Mouse (Mus musculus) forebrain, postnatal 0 days (tissue): ENCODE results near the gene Alkbh2. TPM values are rescaled to one million over a fixed set of nuclear protein-coding genes. Genes with fewer than 3 reads are reported as not detected.

Experiments
- ATAC-seq: fragments of 200-750 bp; cut with Nextera tagmentation; 2 replicates; pipeline ENCODE4 v1.8.0; 2017; ENCODE audit warnings: mild to moderate bottlenecking, moderate library complexity
- DNase-seq: peaks from one replicate; pipeline ENCODE4 v3.0.0-alpha.2; 2015
- H3K27ac ChIP-seq: fragments of 300-500 bp; sonication (generic); 2 replicates; pipeline ENCODE4 v1.5.1; 2014; ENCODE audit warnings: low read depth, mild to moderate bottlenecking, antibody characterized with exemption, low read length, moderate library complexity, mixed read lengths
- H3K27me3 ChIP-seq: fragments of 300-500 bp; sonication (generic); 2 replicates; pipeline ENCODE4 v1.6.1; 2014; ENCODE audit warnings: mild to moderate bottlenecking, low read length, mixed read lengths; ENCODE audit not compliant: insufficient read depth
- H3K36me3 ChIP-seq: fragments of 300-500 bp; sonication (generic); 2 replicates; pipeline ENCODE4 v1.6.1; 2014; ENCODE audit warnings: mild to moderate bottlenecking, moderate library complexity; ENCODE audit not compliant: insufficient read depth
- H3K4me1 ChIP-seq: fragments of 300-500 bp; sonication (generic); 2 replicates; pipeline ENCODE4 v1.6.1; 2014; ENCODE audit warnings: antibody characterized with exemption; ENCODE audit not compliant: insufficient read depth
- H3K4me2 ChIP-seq: fragments of 300-500 bp; sonication (generic); 2 replicates; pipeline ENCODE4 v1.6.1; 2014; ENCODE audit warnings: low read depth, mild to moderate bottlenecking, moderate library complexity
- H3K4me3 ChIP-seq: fragments of 300-500 bp; sonication (generic); 2 replicates; pipeline ENCODE4 v1.5.1; 2014; ENCODE audit warnings: low read depth, low read length, mixed read lengths
- H3K9ac ChIP-seq: fragments of 300-500 bp; sonication (generic); 2 replicates; pipeline ENCODE4 v1.6.1; 2014; ENCODE audit warnings: mild to moderate bottlenecking
- H3K9me3 ChIP-seq: fragments of 300-500 bp; sonication (generic); 2 replicates; pipeline ENCODE4 v1.6.1; 2016; ENCODE audit warnings: low read length
- CTCF ChIP-seq: sonication (generic); IDR thresholded peaks from 2 replicates; pipeline ENCODE4 v1.5.1; 2016; ENCODE audit warnings: antibody characterized with exemption, control low read depth, low read depth
- WGBS: fragments of 180-500 bp; shearing (Covaris S2); extraction: QIAGEN DNeasy Blood & Tissue Kit; methylation state at CpG from one replicate; pipeline ENCODE4 v1.1.7; 2014; 5-methylcytosine and 5-hydroxymethylcytosine counted together
- polyA plus RNA-seq: library from polyadenylated mRNA; unstranded; fragments of >200 nt; fragmentation: Nextera tagmentation; extraction: Ambion mirVana; gene quantifications from 2 replicates; pipeline ENCODE4 v1.2.1, GENCODE M21; 2015
- total RNA-seq: library from RNA; depleted of rRNA; stranded (reverse); fragments of >200 nt; gene quantifications from 2 replicates; pipeline ENCODE4 v1.2.3, GENCODE M21; 2014

Alkbh2 gene
- total and polyA plus RNA-seq, 2 experiments from 2014 or later, result 5.8 to 6.9 TPM

DNA sequence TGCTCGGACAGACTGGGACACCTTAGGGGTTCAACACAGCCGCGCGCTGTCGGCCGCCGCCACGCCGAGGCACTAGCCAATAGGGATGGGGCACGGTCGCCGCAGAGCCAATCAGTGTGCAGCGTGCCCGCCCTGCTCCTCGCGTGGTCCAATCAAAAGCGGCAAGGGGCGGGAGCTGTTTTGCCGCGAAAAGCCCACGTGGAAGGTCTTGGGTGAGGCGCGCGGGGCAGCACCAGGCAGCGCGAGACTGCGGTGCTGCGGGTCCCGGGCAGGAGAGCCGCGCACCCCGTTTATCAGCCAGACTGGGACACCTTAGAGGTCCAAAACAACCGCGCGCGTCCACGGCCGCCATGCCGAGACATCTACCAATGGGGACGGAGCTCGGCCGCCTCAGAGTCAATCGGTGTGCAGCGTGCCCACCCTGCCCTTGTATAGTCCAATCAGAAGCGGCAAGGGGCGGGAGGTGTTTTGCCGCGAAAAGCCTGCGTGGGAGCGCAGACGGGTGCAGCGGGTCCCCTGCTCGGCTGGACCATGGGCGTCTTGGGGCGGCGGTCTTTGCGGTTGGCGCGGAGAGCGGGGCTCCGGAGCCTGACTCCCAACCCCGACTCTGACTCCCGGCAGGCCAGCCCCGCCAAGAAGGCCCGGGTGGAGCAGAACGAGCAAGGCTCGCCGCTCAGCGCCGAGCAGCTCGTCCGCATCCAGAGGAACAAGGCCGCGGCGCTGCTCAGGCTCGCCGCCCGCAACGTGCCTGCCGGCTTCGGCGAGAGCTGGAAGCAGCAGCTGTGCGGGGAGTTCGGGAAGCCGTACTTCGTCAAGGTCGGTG lies 2.9 kb upstream of the Alkbh2 start:
- H3K27ac ChIP-seq, result peak overlapping the region; percentile 22; the same call in 1 of the 2 replicates
- H3K27me3 ChIP-seq, result no peaks in the 10 kb centered on the region
- DNase-seq (peak; percentile 95), ATAC-seq (peak; percentile 98)
- under 1% methylated on average over 87 of the region's 87 CpGs for WGBS
- H3K9me3 ChIP-seq, result no peaks in the 10 kb centered on the region
- TF ChIP-seq CTCF, result no peak
- peak overlapping the region; percentile 94 for H3K4me2 ChIP-seq
- H3K4me3 ChIP-seq, result peak overlapping the region; percentile 61
- H3K36me3 ChIP-seq, result no peaks in the 10 kb centered on the region
- peak overlapping the region; percentile 48 for H3K9ac ChIP-seq
- peaks cover 4% of the 10 kb centered on the region; the same call in 1 of the 2 replicates for H3K4me1 ChIP-seq

DNA sequence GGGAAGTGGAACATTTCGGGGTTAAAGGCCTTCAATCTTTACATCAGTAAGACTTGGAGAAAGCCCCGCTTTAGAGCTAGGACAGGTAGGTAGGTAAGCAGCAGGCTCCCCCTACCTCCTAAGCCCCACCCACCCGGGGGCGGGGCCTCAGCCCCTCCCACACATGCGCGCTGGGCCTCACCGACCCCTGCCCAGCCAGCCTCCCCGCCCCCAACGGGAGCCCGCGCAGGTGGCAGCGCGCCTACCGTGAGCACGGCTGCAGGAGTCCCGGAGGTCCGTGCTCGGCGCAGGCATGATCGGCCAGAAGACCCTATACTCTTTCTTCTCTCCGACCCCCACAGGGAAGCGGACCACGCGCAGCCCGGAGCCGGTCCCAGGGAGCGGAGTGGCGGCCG lies 2.2 kb upstream of the Alkbh2 start, which contains the start of gene Ung:
TSS of gene Ung (plus strand) at position 176 of the 395 bp plus-strand sequence.
- Histone ChIP-seq H3K4me2 (peak within 1 kb of the TSS; percentile 94), H3K4me3 (peak within 1 kb of the TSS; percentile 61), H3K9ac (peak within 1 kb of the TSS; percentile 48), H3K4me1 (peaks cover 4% of the 10 kb centered on the region; the same call in 1 of the 2 replicates), H3K36me3 (no peaks in the 10 kb centered on the region), H3K9me3 (no peaks in the 10 kb centered on the region), H3K27me3 (no peaks in the 10 kb centered on the region), H3K27ac (peak within 1 kb of the TSS; percentile 22; the same call in 1 of the 2 replicates)
- no peak for TF ChIP-seq CTCF
- ATAC-seq, result peak; percentile 49
- under 1% methylated on average over 28 of the region's 29 CpGs for WGBS
- DNase-seq, result peak; percentile 79

DNA sequence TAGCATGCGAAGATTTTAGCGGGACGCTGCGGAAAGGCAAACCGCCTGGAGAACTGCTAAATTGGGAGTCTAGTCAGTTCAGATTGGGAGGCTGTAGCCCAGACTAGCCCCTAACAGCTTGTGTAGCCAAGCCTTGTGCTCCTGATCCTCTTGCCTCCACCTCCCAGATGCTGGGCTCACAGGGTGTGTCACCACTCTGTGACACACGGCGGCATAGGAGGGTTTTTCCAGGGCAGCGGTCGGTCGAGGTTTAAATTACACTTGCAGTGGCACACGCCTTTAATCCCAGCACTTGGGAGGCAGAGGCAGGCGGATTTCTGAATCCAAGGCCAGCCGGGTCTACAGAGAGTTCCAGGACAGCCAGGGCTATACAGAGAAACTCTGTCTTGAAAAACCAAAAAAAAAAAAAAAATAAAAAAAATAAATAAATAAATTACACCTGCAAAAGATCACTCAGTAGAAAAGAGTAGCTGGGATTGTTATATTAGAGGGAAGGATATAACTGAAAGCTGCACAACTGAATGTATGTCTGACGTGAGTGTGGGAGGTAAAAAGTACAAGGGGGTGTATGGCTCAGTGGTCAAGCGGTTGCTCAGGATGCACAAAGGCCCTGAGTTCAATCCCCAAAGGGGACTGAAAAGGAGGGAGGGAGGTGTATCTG lies 1.7 kb upstream of the Alkbh2 start:
- no peak for TF ChIP-seq CTCF
- Histone ChIP-seq H3K9ac (no peak overlapping the region), H3K4me2 (peak overlapping the region; percentile 94), H3K36me3 (no peaks in the 10 kb centered on the region), H3K4me1 (peaks cover 4% of the 10 kb centered on the region; the same call in 1 of the 2 replicates), H3K4me3 (peak overlapping the region; percentile 61), H3K27me3 (no peaks in the 10 kb centered on the region), H3K9me3 (no peaks in the 10 kb centered on the region), H3K27ac (no peak overlapping the region)
- ATAC-seq (no peak), DNase-seq (no peak)
- 81% methylated on average over 15 of the region's 15 CpGs for WGBS

DNA sequence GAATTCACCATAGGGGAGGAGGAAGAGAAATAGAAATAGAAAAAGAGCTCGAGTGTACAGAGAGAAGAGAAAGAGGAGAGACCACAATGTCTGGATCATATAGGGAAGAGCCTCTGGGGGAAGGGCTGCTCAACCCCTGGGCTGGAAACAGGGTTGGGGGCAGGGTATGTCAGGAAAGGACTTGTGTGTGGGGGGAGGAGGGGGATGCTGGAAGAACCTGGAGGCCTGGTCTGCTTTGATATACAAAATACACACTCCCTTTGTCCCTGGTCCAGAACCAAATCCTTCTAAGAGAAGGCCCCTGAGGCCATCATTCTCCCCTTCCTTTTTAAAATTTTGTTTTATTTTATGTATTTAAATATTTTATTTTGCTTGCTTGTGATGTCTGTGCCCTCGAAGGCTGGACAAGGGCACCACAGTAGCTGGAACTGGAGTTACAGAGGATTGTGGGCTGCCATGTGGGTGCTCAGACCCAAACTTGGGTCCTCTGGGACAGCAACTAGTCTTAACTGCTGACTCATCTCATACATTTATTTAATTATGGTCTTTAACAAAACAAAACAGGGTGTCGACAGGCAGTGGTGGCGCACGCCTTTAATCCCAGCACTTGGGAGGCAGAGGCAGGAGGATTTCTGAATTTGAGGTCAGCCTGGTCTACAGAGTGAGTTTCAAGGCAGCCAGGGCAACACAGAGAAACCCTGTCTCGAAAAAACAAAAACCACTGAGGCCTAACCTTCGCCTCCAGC lies 1.3 kb downstream of the Alkbh2 start:
- Histone ChIP-seq H3K9ac (no peak overlapping the region), H3K9me3 (no peaks in the 10 kb centered on the region), H3K4me3 (peak overlapping the region; percentile 68; the same call in 1 of the 2 replicates), H3K4me1 (peaks cover 2% of the 10 kb centered on the region; the same call in 1 of the 2 replicates), H3K27ac (no peak overlapping the region), H3K27me3 (no peaks in the 10 kb centered on the region), H3K36me3 (peaks cover 26% of the 10 kb centered on the region), H3K4me2 (peak overlapping the region; percentile 96)
- TF ChIP-seq CTCF, result no peak
- no peak for ATAC-seq
- no peak for DNase-seq
- 92% methylated on average over 7 of the region's 7 CpGs for WGBS

DNA sequence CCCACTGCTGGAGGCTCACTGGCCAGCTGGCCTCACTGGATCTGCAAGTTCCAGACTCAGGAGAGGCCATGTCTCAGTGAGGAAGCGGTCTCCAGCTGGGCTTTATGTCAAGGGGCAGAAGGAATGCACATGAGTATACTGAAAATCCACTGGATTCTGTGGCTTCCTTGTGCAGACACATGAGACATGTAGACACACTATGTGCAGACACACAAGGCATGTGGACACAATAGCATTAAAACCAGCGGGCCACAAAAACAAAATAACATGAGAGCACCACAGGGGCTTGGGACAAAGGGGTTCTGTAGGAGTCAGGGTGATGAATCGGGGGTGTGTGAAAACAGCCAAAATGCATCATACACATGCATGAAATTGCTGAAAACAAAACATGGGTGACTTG lies 2.0 kb downstream of the Alkbh2 start:
- ATAC-seq, result no peak
- no peak overlapping the region for H3K27ac ChIP-seq
- no peak overlapping the region for H3K9ac ChIP-seq
- peaks cover 33% of the 10 kb centered on the region for H3K36me3 ChIP-seq
- TF ChIP-seq CTCF, result no peak
- H3K4me3 ChIP-seq, result no peak overlapping the region
- no peak overlapping the region for H3K4me2 ChIP-seq
- no peaks in the 10 kb centered on the region for H3K9me3 ChIP-seq
- no peak for DNase-seq
- H3K27me3 ChIP-seq, result no peaks in the 10 kb centered on the region
- no peaks in the 10 kb centered on the region for H3K4me1 ChIP-seq
- 91% methylated on average over 3 of the region's 3 CpGs for WGBS

DNA sequence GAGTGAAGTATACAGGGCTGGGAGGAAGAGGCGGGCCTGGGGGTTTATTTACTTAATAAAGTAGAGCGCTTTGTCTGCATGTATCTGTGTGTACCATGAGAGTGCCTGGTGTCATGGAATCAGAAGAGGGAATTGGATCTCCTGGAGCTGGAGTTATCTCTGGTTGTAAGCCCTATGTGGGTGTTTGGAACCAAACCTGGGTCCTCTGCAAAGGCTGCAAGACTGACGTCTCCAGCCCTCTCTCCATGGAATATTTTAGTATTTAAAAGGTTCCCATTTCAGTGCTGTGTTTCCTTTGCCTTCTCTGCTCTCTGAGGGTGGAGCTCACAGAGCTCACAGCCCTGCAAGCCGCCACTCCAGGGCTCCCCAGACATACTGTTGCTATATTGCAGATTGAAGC lies 8.2 kb downstream of the Alkbh2 start:
- TF ChIP-seq CTCF, result no peak
- 88% methylated on average over 4 of the region's 4 CpGs for WGBS
- H3K4me3 ChIP-seq, result no peak overlapping the region
- H3K36me3 ChIP-seq, result peaks cover 79% of the 10 kb centered on the region
- no peaks in the 10 kb centered on the region for H3K9me3 ChIP-seq
- DNase-seq (no peak), ATAC-seq (no peak)
- no peak overlapping the region for H3K27ac ChIP-seq
- H3K27me3 ChIP-seq, result no peaks in the 10 kb centered on the region
- H3K4me2 ChIP-seq, result no peak overlapping the region
- H3K4me1 ChIP-seq, result no peaks in the 10 kb centered on the region
- H3K9ac ChIP-seq, result no peak overlapping the region
